Mouse (Mus musculus) Muller cell, postnatal 12 days (primary cell): Measurements from ENCODE around the gene Elavl3.

Source experiments
- DNase-seq: peaks from one replicate; pipeline ENCODE4 v3.0.0-alpha.2; 2015; ENCODE audit errors: inconsistent ontology term

Gene Elavl3

GRCm38 (mm10) chr9:22058011-22058424, 6.2 kb upstream of the Elavl3 start:
- peak; percentile 47 for DNase-seq

GRCm38 (mm10) chr9:22057031-22057517, 5.3 kb upstream of the Elavl3 start:
- no peak for DNase-seq

GRCm38 (mm10) chr9:22056303-22056910, 4.6 kb upstream of the Elavl3 start:
- DNase-seq, result no peak

- no peak for DNase-seq
Observed at GRCm38 (mm10) chr9:22055713-22056112, 3.9 kb upstream of the Elavl3 start.

- peak; percentile 81 for DNase-seq
Observed at GRCm38 (mm10) chr9:22054411-22055076, 2.7 kb upstream of the Elavl3 start.

GRCm38 (mm10) chr9:22053657-22054056, 1.8 kb upstream of the Elavl3 start:
- DNase-seq, result peak; percentile 32

- no peak for DNase-seq
Observed at GRCm38 (mm10) chr9:22051161-22051957, 464 bp downstream of the Elavl3 start.

GRCm38 (mm10) chr9:22050351-22050889, 1.4 kb downstream of the Elavl3 start:
- peak; percentile 28 for DNase-seq

GRCm38 (mm10) chr9:22049721-22050270, 2.0 kb downstream of the Elavl3 start:
- DNase-seq, result no peak

GRCm38 (mm10) chr9:22049315-22049714, 2.5 kb downstream of the Elavl3 start:
- DNase-seq, result no peak

GRCm38 (mm10) chr9:22047329-22047728, 4.5 kb downstream of the Elavl3 start:
- DNase-seq, result no peak

- DNase-seq, result no peak
Observed at GRCm38 (mm10) chr9:22041832-22042231, 10.0 kb downstream of the Elavl3 start.

- DNase-seq, result no peak
Observed at GRCm38 (mm10) chr9:22037826-22038225, 14.0 kb downstream of the Elavl3 start.

- DNase-seq, result no peak
Observed at GRCm38 (mm10) chr9:22035300-22036044, 16.4 kb downstream of the Elavl3 start.

GRCm38 (mm10) chr9:22030386-22030785, 21.4 kb downstream of the Elavl3 start:
- DNase-seq, result no peak

GRCm38 (mm10) chr9:22028467-22028866, 23.4 kb downstream of the Elavl3 start:
- DNase-seq, result no peak

- DNase-seq, result no peak
Observed at GRCm38 (mm10) chr9:22024592-22024991, 27.2 kb downstream of the Elavl3 start.

GRCm38 (mm10) chr9:22017208-22017825, 34.5 kb downstream of the Elavl3 start:
- DNase-seq, result no peak

GRCm38 (mm10) chr9:22016245-22016644, 35.6 kb downstream of the Elavl3 start:
- no peak for DNase-seq

- no peak for DNase-seq
Observed at GRCm38 (mm10) chr9:22012731-22013130, 39.1 kb downstream of the Elavl3 start.

- no peak for DNase-seq
Observed at GRCm38 (mm10) chr9:22011055-22011454, 40.8 kb downstream of the Elavl3 start.
